Mouse (Mus musculus) forebrain, embryonic 15.5 days (tissue): Measurements from ENCODE around the gene Olfr914. TPM values are rescaled to one million over a fixed set of nuclear protein-coding genes. Genes with fewer than 3 reads are reported as not detected.

Source experiments
- ATAC-seq: fragments of 200-750 bp; cut with Nextera tagmentation; replicated peaks from 2 replicates; pipeline ENCODE4 v1.8.0; 2017; ENCODE audit warnings: mild to moderate bottlenecking, moderate TSS enrichment, moderate library complexity
- H3K27ac ChIP-seq: fragments of 300-500 bp; sonication (generic); replicated peaks from 2 replicates; pipeline ENCODE4 v1.5.1; 2015; ENCODE audit warnings: mild to moderate bottlenecking, inconsistent platforms
- H3K27me3 ChIP-seq: fragments of 300-500 bp; sonication (generic); 2 replicates; pipeline ENCODE4 v1.6.1; 2015; ENCODE audit warnings: inconsistent platforms
- H3K36me3 ChIP-seq: fragments of 300-500 bp; sonication (generic); 2 replicates; pipeline ENCODE4 v1.6.1; 2015; ENCODE audit warnings: mild to moderate bottlenecking, inconsistent platforms
- H3K4me1 ChIP-seq: fragments of 300-500 bp; sonication (generic); 2 replicates; pipeline ENCODE4 v1.6.1; 2015; ENCODE audit warnings: inconsistent platforms
- H3K4me2 ChIP-seq: fragments of 300-500 bp; sonication (generic); replicated peaks from 2 replicates; pipeline ENCODE4 v1.6.1; 2015; ENCODE audit warnings: mild to moderate bottlenecking, inconsistent platforms
- H3K4me3 ChIP-seq: fragments of 300-500 bp; sonication (generic); 2 replicates; pipeline ENCODE4 v1.5.1; 2015; ENCODE audit warnings: mild to moderate bottlenecking, inconsistent platforms
- H3K9ac ChIP-seq: fragments of 300-500 bp; sonication (generic); replicated peaks from 2 replicates; pipeline ENCODE4 v1.6.1; 2015; ENCODE audit warnings: mild to moderate bottlenecking, inconsistent platforms
- H3K9me3 ChIP-seq: fragments of 300-500 bp; sonication (generic); 2 replicates; pipeline ENCODE4 v1.6.1; 2016; ENCODE audit warnings: inconsistent platforms
- WGBS: fragments of 180-500 bp; shearing (Covaris S2); methylation state at CpG from one replicate; pipeline ENCODE4 v1.1.7; 2015; ENCODE audit warnings: mixed read lengths; 5-methylcytosine and 5-hydroxymethylcytosine counted together
- polyA plus RNA-seq: library from polyadenylated mRNA; unstranded; fragments of >200 nt; fragmentation: Nextera tagmentation; extraction: Ambion mirVana; gene quantifications from 2 replicates; pipeline ENCODE4 v1.2.1, GENCODE M21; 2015

Gene Olfr914
- not detected in 2 replicates for polyA plus RNA-seq

- Histone ChIP-seq H3K27ac (no peak within 1 kb of the TSS), H3K9me3 (no peaks in the 10 kb centered on the region), H3K36me3 (no peaks in the 10 kb centered on the region), H3K4me1 (no peaks in the 10 kb centered on the region), H3K27me3 (no peaks in the 10 kb centered on the region), H3K4me2 (no peak within 1 kb of the TSS), H3K9ac (no peak within 1 kb of the TSS), H3K4me3 (no peak within 1 kb of the TSS)
- ATAC-seq = no peak
- WGBS = 75% methylated on average over 2 of the region's 2 CpGs
Observed at GRCm38 (mm10) chr9:38604802-38605201, at the start of gene Olfr914. Olfr914 (plus strand) TSS chr9:38605102.

- Histone ChIP-seq H3K9ac (no peak within 1 kb of the TSS), H3K4me2 (no peak within 1 kb of the TSS), H3K9me3 (no peaks in the 10 kb centered on the region), H3K36me3 (no peaks in the 10 kb centered on the region), H3K4me3 (no peak within 1 kb of the TSS), H3K27ac (no peak within 1 kb of the TSS), H3K4me1 (no peaks in the 10 kb centered on the region), H3K27me3 (no peaks in the 10 kb centered on the region)
- no peak for ATAC-seq
- WGBS = 86% methylated on average over 1 of the region's 1 CpGs
Observed at GRCm38 (mm10) chr9:38579878-38580277, 25.0 kb upstream of the Olfr914 start, which contains the start of gene Olfr912. Olfr912 (plus strand) TSS chr9:38580178.

- WGBS = 37% methylated on average over 1 of the region's 1 CpGs
- H3K4me3 ChIP-seq = no peak overlapping the region
- H3K9ac ChIP-seq = no peak overlapping the region
- no peak overlapping the region for H3K4me2 ChIP-seq
- no peaks in the 10 kb centered on the region for H3K9me3 ChIP-seq
- H3K4me1 ChIP-seq = no peaks in the 10 kb centered on the region
- no peak overlapping the region for H3K27ac ChIP-seq
- no peaks in the 10 kb centered on the region for H3K27me3 ChIP-seq
- no peaks in the 10 kb centered on the region for H3K36me3 ChIP-seq
- no peak for ATAC-seq
Observed at GRCm38 (mm10) chr9:38591056-38591455, 13.8 kb upstream of the Olfr914 start.

- Histone ChIP-seq H3K27me3 (no peaks in the 10 kb centered on the region), H3K9ac (no peak within 1 kb of the TSS), H3K9me3 (no peaks in the 10 kb centered on the region), H3K4me2 (no peak within 1 kb of the TSS), H3K4me1 (no peaks in the 10 kb centered on the region), H3K27ac (no peak within 1 kb of the TSS), H3K4me3 (no peak within 1 kb of the TSS), H3K36me3 (no peaks in the 10 kb centered on the region)
- no peak for ATAC-seq
- 60% methylated on average over 2 of the region's 2 CpGs for WGBS
Observed at GRCm38 (mm10) chr9:38592459-38592858, 12.4 kb upstream of the Olfr914 start, which contains the start of gene Olfr913. Olfr913 (plus strand) TSS chr9:38592759.

- H3K27ac ChIP-seq = no peak overlapping the region
- WGBS = 68% methylated on average over 4 of the region's 4 CpGs
- H3K9me3 ChIP-seq = no peaks in the 10 kb centered on the region
- H3K9ac ChIP-seq = no peak overlapping the region
- no peaks in the 10 kb centered on the region for H3K27me3 ChIP-seq
- no peak overlapping the region for H3K4me2 ChIP-seq
- ATAC-seq = no peak
- no peak overlapping the region for H3K4me3 ChIP-seq
- no peaks in the 10 kb centered on the region for H3K4me1 ChIP-seq
- no peaks in the 10 kb centered on the region for H3K36me3 ChIP-seq
Observed at GRCm38 (mm10) chr9:38632406-38632805, 27.5 kb downstream of the Olfr914 start.

GRCm38 (mm10) chr9:38659775-38660174, 54.9 kb downstream of the Olfr914 start, which contains the start of gene Olfr916:
Olfr916 (minus strand) TSS chr9:38659875.
- Histone ChIP-seq H3K4me2 (no peak within 1 kb of the TSS), H3K9me3 (no peaks in the 10 kb centered on the region), H3K9ac (no peak within 1 kb of the TSS), H3K27me3 (no peaks in the 10 kb centered on the region), H3K27ac (no peak within 1 kb of the TSS), H3K4me1 (no peaks in the 10 kb centered on the region), H3K4me3 (no peak within 1 kb of the TSS), H3K36me3 (no peaks in the 10 kb centered on the region)
- ATAC-seq = no peak
- 62% methylated on average over 1 of the region's 1 CpGs for WGBS

Other genes starting within 250 kb of the Olfr914 start
- not detected in 2 replicates for gene Olfr250, start 238.2 kb upstream of the Olfr914 start, polyA plus RNA-seq
- not detected in 2 replicates for gene Olfr251, start 228.0 kb upstream of the Olfr914 start, polyA plus RNA-seq
- gene Olfr147, start 203.4 kb upstream of the Olfr914 start, polyA plus RNA-seq = not detected in 2 replicates
- not detected in 2 replicates for gene Olfr901, start 175.6 kb upstream of the Olfr914 start, polyA plus RNA-seq
- not detected in 2 replicates for gene Olfr902, start 157.4 kb upstream of the Olfr914 start, polyA plus RNA-seq
- gene Olfr904, start 142.0 kb upstream of the Olfr914 start, polyA plus RNA-seq = not detected in 2 replicates
- not detected in 2 replicates for gene Olfr905, start 134.0 kb upstream of the Olfr914 start, polyA plus RNA-seq
- not detected in 2 replicates for gene Olfr906, start 118.0 kb upstream of the Olfr914 start, polyA plus RNA-seq
- not detected in 2 replicates for gene Olfr907, start 109.3 kb upstream of the Olfr914 start, polyA plus RNA-seq
- not detected in 2 replicates for gene Olfr911-ps1, start 83.5 kb upstream of the Olfr914 start, polyA plus RNA-seq
- gene Olfr910, start 67.3 kb upstream of the Olfr914 start, polyA plus RNA-seq = not detected in 2 replicates
- gene Olfr912, start 24.9 kb upstream of the Olfr914 start, polyA plus RNA-seq = not detected in 2 replicates
- not detected in 2 replicates for gene Olfr913, start 12.3 kb upstream of the Olfr914 start, polyA plus RNA-seq
- gene Olfr916, start 54.8 kb downstream of the Olfr914 start, polyA plus RNA-seq = not detected in 2 replicates
- not detected in 2 replicates for gene Olfr917, start 60.7 kb downstream of the Olfr914 start, polyA plus RNA-seq
- not detected in 2 replicates for gene Olfr918, start 69.5 kb downstream of the Olfr914 start, polyA plus RNA-seq
- not detected in 2 replicates for gene Olfr919, start 98.6 kb downstream of the Olfr914 start, polyA plus RNA-seq
- gene Vwa5a, start 113.2 kb downstream of the Olfr914 start, polyA plus RNA-seq = 5.5 and 5.7 TPM in 2 replicates
- 0.03 TPM in 1 of 2 replicates, not detected in the other for gene Olfr920, start 147.2 kb downstream of the Olfr914 start, polyA plus RNA-seq
- gene Olfr921, start 168.0 kb downstream of the Olfr914 start, polyA plus RNA-seq = not detected in 2 replicates
- gene Olfr922, start 209.5 kb downstream of the Olfr914 start, polyA plus RNA-seq = not detected in 2 replicates
- gene Olfr923, start 221.4 kb downstream of the Olfr914 start, polyA plus RNA-seq = not detected in 2 replicates
- not detected in 2 replicates for gene Olfr924, start 239.3 kb downstream of the Olfr914 start, polyA plus RNA-seq
- gene Olfr26, start 250.0 kb downstream of the Olfr914 start, polyA plus RNA-seq = not detected in 2 replicates